Mouse (Mus musculus) limb, embryonic 14.5 days (tissue): ENCODE data around the gene Akap2. TPM values are rescaled to one million over a fixed set of nuclear protein-coding genes. Genes with fewer than 3 reads are reported as not detected.

Source experiments
- ATAC-seq: fragments of 200-750 bp; cut with Nextera tagmentation; 2 replicates; pipeline ENCODE4 v1.8.0; 2017; ENCODE audit warnings: low read depth, moderate number of reproducible peaks, moderate TSS enrichment; ENCODE audit not compliant: low FRiP score
- DNase-seq: peaks from one replicate; pipeline ENCODE4 v3.0.0-alpha.2; 2015; ENCODE audit warnings: low spot score
- H3K27ac ChIP-seq: fragments of 300-500 bp; sonication (generic); replicated peaks from 2 replicates; pipeline ENCODE4 v1.5.1; 2014; ENCODE audit warnings: low read depth, mild to moderate bottlenecking, low read length, moderate library complexity, mixed read lengths
- H3K27me3 ChIP-seq: fragments of 300-500 bp; sonication (generic); 2 replicates; pipeline ENCODE4 v1.6.1; 2014; ENCODE audit warnings: low read length, mixed read lengths; ENCODE audit not compliant: control insufficient read depth, insufficient read depth
- H3K36me3 ChIP-seq: fragments of 300-500 bp; sonication (generic); 2 replicates; pipeline ENCODE4 v1.6.1; 2014; ENCODE audit warnings: mild to moderate bottlenecking, low read length, moderate library complexity, mixed read lengths; ENCODE audit not compliant: control insufficient read depth, insufficient read depth
- H3K4me1 ChIP-seq: fragments of 300-500 bp; sonication (generic); 2 replicates; pipeline ENCODE4 v1.6.1; 2014; ENCODE audit warnings: antibody characterized with exemption, low read length, mixed read lengths; ENCODE audit not compliant: control insufficient read depth, insufficient read depth
- H3K4me2 ChIP-seq: fragments of 300-500 bp; sonication (generic); replicated peaks from 2 replicates; pipeline ENCODE4 v1.6.1; 2014; ENCODE audit warnings: low read depth, mild to moderate bottlenecking, low read length, moderate library complexity; ENCODE audit not compliant: severe bottlenecking
- H3K4me3 ChIP-seq: fragments of 300-500 bp; sonication (generic); replicated peaks from 2 replicates; pipeline ENCODE4 v1.5.1; 2014; ENCODE audit warnings: low read length
- H3K9ac ChIP-seq: fragments of 300-500 bp; sonication (generic); 2 replicates; pipeline ENCODE4 v1.6.1; 2014; ENCODE audit warnings: mild to moderate bottlenecking, low read depth, low read length, moderate library complexity; ENCODE audit not compliant: severe bottlenecking
- H3K9me3 ChIP-seq: fragments of 300-500 bp; sonication (generic); 2 replicates; pipeline ENCODE4 v1.6.1; 2016; ENCODE audit warnings: low read length; ENCODE audit not compliant: control insufficient read depth
- POLR2A ChIP-seq: fragments of 200-500 bp; IDR thresholded peaks from 2 replicates; pipeline ENCODE4 v1.8.0; 2012; ENCODE audit warnings: inconsistent platforms, mild to moderate bottlenecking, moderate library complexity, borderline replicate concordance; ENCODE audit not compliant: insufficient read depth, insufficient read length; ENCODE audit errors: extremely low read depth
- WGBS: fragments of 180-500 bp; shearing (Covaris S2); extraction: QIAGEN DNeasy Blood & Tissue Kit; methylation state at CpG from one replicate; pipeline ENCODE4 v1.1.7; 2014; 5-methylcytosine and 5-hydroxymethylcytosine counted together
- polyA plus RNA-seq, 2 experiments: library from polyadenylated mRNA; depleted of rRNA in 1 of 2; stranded (reverse) in 1 of 2; unstranded in 1 of 2; fragments of >200 nt; fragmentation: Nextera tagmentation in 1 of 2; extraction: Ambion mirVana in 1 of 2; gene quantifications; 2 replicates each; pipeline versions ENCODE4 v1.2.1 to v1.2.3; 2012 to 2014

Akap2 gene
- polyA plus RNA-seq, 2 experiments, result 23.6 to 27.6 TPM

GRCm38 (mm10) chr4:57854181-57854580 lies 136.7 kb downstream of the Akap2 start:
- H3K9me3 ChIP-seq, result no peaks in the 10 kb centered on the region
- no peak overlapping the region for H3K4me2 ChIP-seq
- ATAC-seq, result no peak
- 85% methylated on average over 6 of the region's 6 CpGs for WGBS
- no peak for TF ChIP-seq POLR2A
- H3K27me3 ChIP-seq, result no peaks in the 10 kb centered on the region
- no peak overlapping the region for H3K4me3 ChIP-seq
- DNase-seq, result no peak
- H3K36me3 ChIP-seq, result peaks cover 48% of the 10 kb centered on the region
- no peak overlapping the region for H3K27ac ChIP-seq
- peaks cover 8% of the 10 kb centered on the region for H3K4me1 ChIP-seq
- no peak overlapping the region for H3K9ac ChIP-seq

GRCm38 (mm10) chr4:57855281-57855941 lies 138.0 kb downstream of the Akap2 start:
- Histone ChIP-seq H3K36me3 (peaks cover 41% of the 10 kb centered on the region), H3K27ac (no peak overlapping the region), H3K9me3 (no peaks in the 10 kb centered on the region), H3K4me3 (no peak overlapping the region), H3K27me3 (no peaks in the 10 kb centered on the region), H3K4me2 (no peak overlapping the region), H3K9ac (no peak overlapping the region), H3K4me1 (peaks cover 8% of the 10 kb centered on the region)
- no peak for TF ChIP-seq POLR2A
- DNase-seq (no peak), ATAC-seq (no peak)
- WGBS, result 88% methylated on average over 18 of the region's 18 CpGs

DNA sequence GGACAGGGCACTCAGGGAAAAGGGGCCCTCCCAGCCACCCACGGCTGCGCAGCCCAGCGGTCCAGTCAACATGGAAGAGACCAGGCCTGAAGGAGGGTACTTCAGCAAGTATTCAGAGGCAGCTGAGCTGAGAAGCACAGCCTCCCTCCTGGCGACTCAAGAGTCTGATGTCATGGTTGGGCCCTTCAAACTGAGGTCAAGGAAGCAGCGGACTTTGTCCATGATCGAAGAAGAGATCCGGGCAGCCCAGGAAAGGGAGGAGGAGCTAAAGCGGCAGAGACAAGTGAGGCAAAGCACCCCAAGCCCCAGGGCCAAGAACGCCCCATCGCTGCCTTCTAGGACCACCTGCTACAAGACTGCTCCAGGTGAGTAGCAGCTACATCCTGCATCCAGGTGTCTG lies 139.2 kb downstream of the Akap2 start:
- Histone ChIP-seq H3K27me3 (no peaks in the 10 kb centered on the region), H3K27ac (no peak overlapping the region), H3K36me3 (peaks cover 39% of the 10 kb centered on the region), H3K4me1 (peaks cover 9% of the 10 kb centered on the region; the same call in 1 of the 2 replicates), H3K4me2 (no peak overlapping the region), H3K9me3 (no peaks in the 10 kb centered on the region), H3K9ac (no peak overlapping the region), H3K4me3 (no peak overlapping the region)
- 96% methylated on average over 10 of the region's 10 CpGs for WGBS
- ATAC-seq (no peak), DNase-seq (no peak)
- no peak for TF ChIP-seq POLR2A

- 85% methylated on average over 6 of the region's 6 CpGs for WGBS
- TF ChIP-seq POLR2A, result no peak
- no peak overlapping the region for H3K4me3 ChIP-seq
- no peak overlapping the region for H3K27ac ChIP-seq
- no peak for ATAC-seq
- peaks cover 13% of the 10 kb centered on the region for H3K4me1 ChIP-seq
- H3K9me3 ChIP-seq, result no peaks in the 10 kb centered on the region
- H3K4me2 ChIP-seq, result no peak overlapping the region
- H3K27me3 ChIP-seq, result no peaks in the 10 kb centered on the region
- no peak for DNase-seq
- peaks cover 27% of the 10 kb centered on the region for H3K36me3 ChIP-seq
- no peak overlapping the region for H3K9ac ChIP-seq
These were observed 142.8 kb downstream of the Akap2 start for GRCm38 (mm10) chr4:57860204-57860611.

DNA sequence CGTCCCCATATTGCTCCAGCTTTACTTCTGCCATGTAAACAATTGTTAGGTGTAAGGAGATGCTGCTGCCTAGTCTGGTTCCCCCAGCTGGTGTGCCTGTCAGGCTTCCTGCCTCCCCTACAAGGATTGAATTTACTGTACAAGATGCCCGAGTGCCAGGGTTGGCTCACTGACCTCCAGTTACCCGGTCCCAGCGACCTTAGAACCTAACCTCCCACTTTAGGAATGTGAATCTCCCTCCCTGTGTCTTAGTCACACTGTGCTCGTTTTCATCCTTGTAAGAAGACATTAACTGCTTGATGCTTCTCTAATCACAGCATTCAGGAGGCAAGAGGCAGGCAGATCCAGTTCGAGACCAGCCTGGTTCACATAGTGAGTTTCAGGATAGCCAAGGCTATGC lies 143.7 kb downstream of the Akap2 start:
- Histone ChIP-seq H3K4me3 (no peak overlapping the region), H3K4me2 (no peak overlapping the region), H3K9ac (no peak overlapping the region), H3K4me1 (peaks cover 19% of the 10 kb centered on the region), H3K9me3 (no peaks in the 10 kb centered on the region), H3K27me3 (no peaks in the 10 kb centered on the region), H3K36me3 (peaks cover 17% of the 10 kb centered on the region), H3K27ac (no peak overlapping the region)
- no peak for TF ChIP-seq POLR2A
- no peak for DNase-seq
- no peak for ATAC-seq
- 71% methylated on average over 6 of the region's 6 CpGs for WGBS
